Comparison of ENCODE assay signal across 8 mouse cellular contexts in the genomic region with DNA sequence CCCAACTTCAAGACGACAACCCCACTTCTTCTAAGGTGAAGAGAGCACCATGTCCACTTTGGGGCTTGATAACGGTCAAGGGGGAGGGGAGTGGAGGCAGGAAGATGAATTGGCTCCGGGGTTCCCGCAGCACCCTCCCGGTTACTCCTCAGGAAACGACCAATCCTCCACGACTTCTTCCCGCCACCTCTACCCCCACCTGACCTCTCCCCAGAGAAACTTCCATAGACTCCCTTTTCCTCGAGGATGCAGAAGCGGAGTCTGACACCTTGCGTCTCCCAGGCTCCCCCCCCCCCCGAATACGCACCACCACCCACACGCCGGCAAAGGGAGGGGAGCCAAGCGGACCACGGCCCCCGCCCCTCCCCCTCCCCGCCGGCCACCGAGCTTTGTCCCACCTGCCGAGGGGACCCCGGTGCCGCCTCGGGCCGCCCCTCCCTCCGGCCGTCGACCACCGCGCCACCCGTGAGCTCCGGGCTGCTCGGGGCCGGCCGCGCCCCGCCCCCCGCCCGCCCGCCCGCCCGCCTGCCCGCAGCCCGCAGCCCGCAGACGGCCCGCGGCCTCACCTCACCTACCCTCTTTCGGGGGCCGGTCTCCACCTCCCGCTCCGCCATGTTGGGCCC. TPM values are rescaled to one million over a fixed set of nuclear protein-coding genes. Genes with fewer than 3 reads are reported as not detected.
DNase-seq lines count a peak whose midpoint lies in the region; ATAC-seq and TF ChIP-seq lines count a peak whose summit lies in the region.

No protein-coding gene starts in this region.

- H3K27me3 ChIP-seq in heart, embryonic 12.5 days (replicated peaks): no peaks in the 10 kb centered on the region
- no peaks in the 10 kb centered on the region for H3K27me3 ChIP-seq in kidney, postnatal 0 days (ENCODE audit: insufficient read depth, low read length)

- DNase-seq in CD4-positive helper T cell, adult 2 months (ENCODE audit: low read depth, low spot score): peak; percentile 27
- DNase-seq in R1 (ENCODE audit: low read depth, low spot score): peak; percentile 84
- DNase-seq in embryo, embryonic 11.5 days (ENCODE audit: low read depth, low spot score): peak; percentile 19
- peak; percentile 66 for DNase-seq in kidney, postnatal 0 days (ENCODE audit: low spot score)
- peak; percentile 38 for DNase-seq in lung, postnatal 10 days
- DNase-seq in retina, postnatal 1 day: peak; percentile 56
- DNase-seq in layer of hippocampus, postnatal 25 days (ENCODE audit: extremely low spot score in 1 of 2, low spot score in 1 of 2): no peak

- H3K4me1 ChIP-seq in heart, embryonic 12.5 days (replicated peaks): no peaks in the 10 kb centered on the region
- 0 out of 2 replicates have a peak, but pooled peaks cover 4% of the 10 kb centered on the region for H3K4me1 ChIP-seq in kidney, postnatal 0 days (replicated peaks; ENCODE audit: insufficient read depth, low read length)

- peak overlapping the region; percentile 77 for H3K4me3 ChIP-seq in heart, embryonic 12.5 days
- H3K4me3 ChIP-seq in kidney, postnatal 0 days (replicated peaks; ENCODE audit: low read depth, low read length): peak overlapping the region; percentile 100

- H3K36me3 ChIP-seq in heart, embryonic 12.5 days: no peaks in the 10 kb centered on the region
- H3K36me3 ChIP-seq in kidney, postnatal 0 days (ENCODE audit: insufficient read depth, low read length): no peaks in the 10 kb centered on the region

- TF ChIP-seq CTCF in kidney, postnatal 0 days (IDR thresholded peaks at IDR 0.05; ENCODE audit: low read depth): no peak

- peak overlapping the region; percentile 69 for H3K4me2 ChIP-seq in heart, embryonic 12.5 days
- H3K4me2 ChIP-seq in kidney, postnatal 0 days (ENCODE audit: low read length): peak overlapping the region; percentile 81

- WGBS in heart, embryonic 12.5 days: under 1% methylated on average over 16 of the region's 53 CpGs
- WGBS in kidney, postnatal 0 days: 2% methylated on average over 20 of the region's 53 CpGs

- peak overlapping the region; percentile 94 for H3K27ac ChIP-seq in heart, embryonic 12.5 days (ENCODE audit: poor library complexity, severe bottlenecking)
- peak overlapping the region; percentile 97 for H3K27ac ChIP-seq in kidney, postnatal 0 days

- no peaks in the 10 kb centered on the region for H3K9me3 ChIP-seq in heart, embryonic 12.5 days (replicated peaks)
- H3K9me3 ChIP-seq in kidney, postnatal 0 days (replicated peaks; ENCODE audit: low read length): no peaks in the 10 kb centered on the region

- ATAC-seq in heart, embryonic 12.5 days (ENCODE audit: insufficient number of reproducible peaks, low FRiP score): peak; percentile 46
- ATAC-seq in kidney, postnatal 0 days (replicated peaks; ENCODE audit: low FRiP score, low read depth): peak; percentile 14

- peak overlapping the region; percentile 97 for H3K9ac ChIP-seq in heart, embryonic 12.5 days
- peak overlapping the region; percentile 99 for H3K9ac ChIP-seq in kidney, postnatal 0 days (ENCODE audit: low read depth, low read length)

RNA-seq across cellular contexts. Expression of a gene that starts 0.6 kb away (rescaled TPM):
- 21.2 and 21.5 TPM in 2 replicates for polyA plus RNA-seq in heart, embryonic 12.5 days (2016; fragmentation: Nextera tagmentation; extraction: Ambion mirVana)
- 14.8 and 17.3 TPM in 2 replicates for polyA plus RNA-seq in kidney, postnatal 0 days (2015; fragmentation: Nextera tagmentation; extraction: Ambion mirVana)
- 10 to 100 TPM; 44.1 to 45.5 TPM for total RNA-seq in layer of hippocampus, postnatal 25 days (2021)

RNA-seq across cellular contexts. Expression of a gene that starts 53.8 kb away (rescaled TPM):
- polyA plus RNA-seq in heart, embryonic 12.5 days (2016; fragmentation: Nextera tagmentation; extraction: Ambion mirVana): 82.5 and 91.4 TPM in 2 replicates
- polyA plus RNA-seq in kidney, postnatal 0 days (2015; fragmentation: Nextera tagmentation; extraction: Ambion mirVana): 89.6 and 98.1 TPM in 2 replicates
- 100 to 1,000 TPM; 235 to 287 TPM for total RNA-seq in layer of hippocampus, postnatal 25 days (2021)

Comparison
In these comparisons a context has a peak if more than half of its experiments do, and no peak if none do; other contexts are left out.
1. DNase-seq: peak in CD4-positive helper T cell, adult 2 months (single experiment), R1 (single experiment), embryo, embryonic 11.5 days (single experiment), kidney, postnatal 0 days (single experiment), lung, postnatal 10 days (single experiment) and retina, postnatal 1 day (single experiment); none in layer of hippocampus, postnatal 25 days (0 of 2).